17 mouse cellular contexts compared by ENCODE assay signal in the genomic region with DNA sequence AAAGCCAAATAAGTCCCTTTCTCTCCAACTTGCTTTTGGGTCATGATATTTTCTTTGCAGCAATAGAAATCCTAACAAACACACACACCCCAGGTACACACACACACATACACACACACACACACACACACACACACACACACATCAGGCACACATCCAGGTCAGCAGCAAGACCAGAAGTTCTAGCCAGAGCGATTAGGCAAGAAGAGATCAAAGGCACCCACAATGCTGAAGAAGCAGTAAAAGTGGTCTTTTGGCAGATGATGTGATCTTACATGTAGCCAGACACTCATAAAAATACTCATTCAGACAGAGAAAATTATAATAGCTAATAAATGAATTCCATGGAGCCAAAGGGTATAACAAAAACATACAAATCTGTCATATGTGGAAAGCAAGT. TPM values are rescaled to one million over a fixed set of nuclear protein-coding genes. Genes with fewer than 3 reads are reported as not detected.
"Had no signal": no experiment of that assay in that cellular context is flagged by ENCODE, and none has a peak within 500 bp of the region (broad histone marks: within the 10 kb centered on the region; RNA-seq: fewer than 3 reads in every experiment).

No protein-coding gene starts in this region.

- ATAC-seq: intestine, embryonic 15.5 days; midbrain, embryonic 15.5 days had no signal

- H3K4me1 ChIP-seq: midbrain, embryonic 15.5 days had no signal

- H3K36me3 ChIP-seq: intestine, embryonic 15.5 days; limb, embryonic 15.5 days; midbrain, embryonic 10.5 days; midbrain, embryonic 15.5 days; neural tube, embryonic 12.5 days had no signal

- H3K9me3 ChIP-seq: intestine, embryonic 15.5 days; limb, embryonic 15.5 days; midbrain, embryonic 10.5 days; midbrain, embryonic 15.5 days; neural tube, embryonic 12.5 days had no signal

- H3K4me3 ChIP-seq: intestine, embryonic 15.5 days; left cerebral cortex, adult 2 months; limb, embryonic 15.5 days; midbrain, embryonic 10.5 days; midbrain, embryonic 15.5 days; neural tube, embryonic 12.5 days had no signal

- DNase-seq: lung, adult 2 months; spleen, adult 18-20 months; thymus, adult 18-20 months; thymus, postnatal 14 days had no signal

- H3K9ac ChIP-seq: hindbrain, embryonic 14.5 days; intestine, embryonic 15.5 days; limb, embryonic 15.5 days; liver, embryonic 14.5 days; midbrain, embryonic 15.5 days; neural tube, embryonic 12.5 days had no signal

- H3K4me2 ChIP-seq: hindbrain, embryonic 14.5 days; intestine, embryonic 15.5 days; limb, embryonic 15.5 days; midbrain, embryonic 15.5 days; neural tube, embryonic 12.5 days had no signal

- H3K27ac ChIP-seq: hindbrain, embryonic 14.5 days; intestine, embryonic 15.5 days; left cerebral cortex, adult 2 months; limb, embryonic 15.5 days; liver, embryonic 14.5 days; midbrain, embryonic 10.5 days; midbrain, embryonic 15.5 days; neural tube, embryonic 12.5 days had no signal

- H3K27me3 ChIP-seq: intestine, embryonic 15.5 days; limb, embryonic 15.5 days; midbrain, embryonic 15.5 days; neural tube, embryonic 12.5 days had no signal

RNA-seq across cellular contexts. Expression of gene Gdf7, which starts 52.4 kb away (rescaled TPM):
- total RNA-seq: layer of hippocampus, postnatal 25 days; megakaryocyte, adult 5-6 weeks; monocyte, adult 5-6 weeks; neutrophil, adult 5-6 weeks had no signal
- polyA plus RNA-seq: intestine, embryonic 15.5 days; liver, embryonic 14.5 days; stomach, embryonic 14.5 days had no signal
